Mouse (Mus musculus) embryonic facial prominence, embryonic 11.5 days (tissue): ENCODE measurements around the gene Asxl1. TPM values are rescaled to one million over a fixed set of nuclear protein-coding genes. Genes with fewer than 3 reads are reported as not detected.
A peak's percentile ranks its signal among the peaks of the same experiment; 100 is the strongest.

Experiments used
- ATAC-seq: fragments of 200-750 bp; cut with Nextera tagmentation; replicated peaks from 2 replicates; pipeline ENCODE4 v1.8.0; 2017; ENCODE audit warnings: low read depth; ENCODE audit not compliant: insufficient number of reproducible peaks, low FRiP score, low TSS enrichment
- DNase-seq: peaks from one replicate; pipeline ENCODE4 v3.0.0-alpha.2; 2015; ENCODE audit warnings: low spot score
- H3K27ac ChIP-seq: fragments of 300-500 bp; sonication (generic); replicated peaks from 2 replicates; pipeline ENCODE4 v1.5.1; 2014; ENCODE audit warnings: mild to moderate bottlenecking, low read depth, low read length, control low read depth
- H3K27me3 ChIP-seq: fragments of 300-500 bp; sonication (generic); 2 replicates; pipeline ENCODE4 v1.6.1; 2014; ENCODE audit warnings: mild to moderate bottlenecking, low read length, moderate library complexity, mixed read lengths; ENCODE audit not compliant: control insufficient read depth, insufficient read depth
- H3K36me3 ChIP-seq: fragments of 300-500 bp; sonication (generic); replicated peaks from 2 replicates; pipeline ENCODE4 v1.6.1; 2014; ENCODE audit warnings: low read depth, mild to moderate bottlenecking, low read length, moderate library complexity, mixed read lengths; ENCODE audit not compliant: control insufficient read depth, insufficient read depth
- H3K4me1 ChIP-seq: fragments of 300-500 bp; sonication (generic); 2 replicates; pipeline ENCODE4 v1.6.1; 2014; ENCODE audit warnings: low read length, mixed read lengths; ENCODE audit not compliant: control insufficient read depth, insufficient read depth
- H3K4me2 ChIP-seq: fragments of 300-500 bp; sonication (generic); 2 replicates; pipeline ENCODE4 v1.6.1; 2014; ENCODE audit warnings: low read depth, mild to moderate bottlenecking, control low read depth, low read length, moderate library complexity
- H3K4me3 ChIP-seq: fragments of 300-500 bp; sonication (generic); 2 replicates; pipeline ENCODE4 v1.5.1; 2014; ENCODE audit warnings: low read depth, low read length, control low read depth
- H3K9ac ChIP-seq: fragments of 300-500 bp; sonication (generic); replicated peaks from 2 replicates; pipeline ENCODE4 v1.6.1; 2014; ENCODE audit warnings: mild to moderate bottlenecking, control low read depth, low read length
- H3K9me3 ChIP-seq: fragments of 300-500 bp; sonication (generic); replicated peaks from 2 replicates; pipeline ENCODE4 v1.6.1; 2016; ENCODE audit warnings: mild to moderate bottlenecking, low read length, inconsistent platforms, mixed read lengths; ENCODE audit not compliant: control insufficient read depth
- WGBS: fragments of 180-500 bp; shearing (Covaris S2); extraction: QIAGEN DNeasy Blood & Tissue Kit; methylation state at CpG from one replicate; pipeline ENCODE4 v1.1.7; 2014; 5-methylcytosine and 5-hydroxymethylcytosine counted together
- polyA plus RNA-seq: library from polyadenylated mRNA; unstranded; fragments of >200 nt; fragmentation: Nextera tagmentation; extraction: Ambion mirVana; gene quantifications from 2 replicates; pipeline ENCODE4 v1.2.1, GENCODE M21; 2014

The Asxl1 gene
- polyA plus RNA-seq, 1 experiment from 2014 or later, result 21.0 TPM

DNA sequence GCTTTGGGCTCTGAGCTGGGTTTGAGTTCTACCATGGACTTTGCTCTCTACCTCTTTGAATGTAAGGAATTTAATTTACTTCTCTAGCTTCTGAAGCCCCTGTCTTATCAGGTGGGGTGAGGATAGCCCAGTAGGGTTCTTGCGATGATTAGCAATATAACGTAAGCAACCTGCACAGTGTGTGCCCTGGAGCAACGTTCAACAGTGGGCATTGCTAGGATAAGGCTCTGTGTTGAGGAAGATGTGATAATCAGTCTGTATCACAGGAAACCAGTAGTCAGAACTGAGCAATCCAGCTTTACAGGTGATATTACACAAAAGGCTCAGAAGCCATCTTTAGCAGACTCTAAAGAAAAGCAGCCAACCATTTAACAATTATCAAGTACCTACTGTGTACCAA, 11.3 kb upstream of the Asxl1 start:
- Histone ChIP-seq H3K27ac (no peak overlapping the region), H3K36me3 (no peaks in the 10 kb centered on the region), H3K4me2 (no peak overlapping the region), H3K9me3 (no peaks in the 10 kb centered on the region), H3K9ac (no peak overlapping the region), H3K4me3 (no peak overlapping the region), H3K4me1 (no peaks in the 10 kb centered on the region), H3K27me3 (no peaks in the 10 kb centered on the region)
- no peak for ATAC-seq
- WGBS, result 93% methylated on average over 3 of the region's 3 CpGs
- DNase-seq, result no peak

DNA sequence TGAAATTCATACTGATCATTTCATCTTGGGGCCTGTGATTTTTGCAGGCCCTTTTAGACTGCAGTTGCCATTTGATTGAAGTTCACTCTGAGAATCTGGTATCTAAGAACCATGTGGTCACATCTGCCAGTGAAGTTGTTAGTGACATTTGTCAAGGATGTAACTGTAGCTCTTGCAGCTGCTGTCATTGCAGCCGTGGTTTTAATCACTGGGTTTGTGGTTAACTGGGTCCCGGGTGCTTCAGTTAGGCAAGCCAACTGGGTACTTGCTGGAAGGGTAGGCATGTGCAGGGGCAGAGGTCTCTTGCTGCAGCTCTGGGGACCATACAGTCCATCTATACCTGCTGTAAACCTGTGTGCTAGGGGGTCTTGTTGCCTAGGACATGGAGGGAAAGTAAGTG, 9.5 kb upstream of the Asxl1 start:
- no peak for ATAC-seq
- WGBS, result 60% methylated on average over 2 of the region's 2 CpGs
- no peak for DNase-seq

DNA sequence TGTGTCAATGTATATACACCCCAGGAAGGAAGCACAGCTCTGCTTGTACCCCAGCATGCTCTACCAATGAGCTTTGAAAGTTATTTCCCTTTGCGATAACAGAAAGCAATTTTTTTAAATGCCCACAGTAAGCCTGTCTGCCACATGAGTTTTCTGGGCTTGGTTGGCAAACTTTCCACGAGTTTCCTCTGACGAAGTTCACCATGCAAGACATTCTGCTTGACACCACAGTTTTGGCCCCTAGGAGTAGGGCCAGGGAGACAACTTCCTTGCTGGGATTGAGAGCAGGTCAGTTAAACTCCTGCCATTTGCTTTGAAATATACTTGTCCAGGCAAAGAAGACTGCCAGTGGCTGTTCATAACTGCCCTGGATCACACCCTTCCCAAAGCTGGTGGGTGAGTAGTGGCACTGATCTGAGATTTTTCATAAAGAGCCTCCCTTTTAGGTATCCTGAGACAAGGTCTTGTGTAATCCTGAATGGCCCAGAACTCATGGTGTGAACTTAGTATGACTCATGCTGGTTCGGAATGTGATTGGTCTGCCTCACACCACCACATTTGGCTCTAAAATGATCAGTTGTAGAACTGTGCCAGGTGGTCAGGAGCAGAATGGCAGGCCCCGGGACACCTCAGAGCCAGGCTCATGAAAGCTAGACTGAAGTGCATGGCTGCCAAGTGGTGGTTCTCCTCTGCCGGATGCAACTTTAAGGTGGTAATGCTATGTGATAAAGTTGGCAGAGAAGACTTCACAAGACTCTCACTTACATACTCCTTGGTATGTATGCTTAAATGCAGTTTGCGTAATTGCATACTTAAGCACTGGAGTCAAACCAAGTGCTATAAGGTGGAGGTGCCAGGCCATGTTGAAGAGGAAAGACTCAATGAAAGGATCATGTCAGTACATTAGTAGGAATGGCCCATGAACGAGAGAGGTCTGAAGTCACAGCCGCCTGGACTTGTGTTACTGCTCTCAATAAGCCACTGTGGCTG, 7.0 kb upstream of the Asxl1 start:
- Histone ChIP-seq H3K27me3 (no peaks in the 10 kb centered on the region), H3K4me2 (no peak overlapping the region), H3K36me3 (no peaks in the 10 kb centered on the region), H3K9ac (no peak overlapping the region), H3K9me3 (no peaks in the 10 kb centered on the region), H3K27ac (no peak overlapping the region), H3K4me1 (no peaks in the 10 kb centered on the region), H3K4me3 (no peak overlapping the region)
- 88% methylated on average over 9 of the region's 9 CpGs for WGBS
- no peak for ATAC-seq
- DNase-seq, result no peak

More for the DNA sequence above, 9.5 kb upstream of the Asxl1 start:
- no peak overlapping the region for H3K4me3 ChIP-seq
- H3K27ac ChIP-seq, result no peak overlapping the region
- no peaks in the 10 kb centered on the region for H3K9me3 ChIP-seq
- H3K9ac ChIP-seq, result no peak overlapping the region
- H3K27me3 ChIP-seq, result no peaks in the 10 kb centered on the region
- H3K4me2 ChIP-seq, result no peak overlapping the region
- H3K36me3 ChIP-seq, result no peaks in the 10 kb centered on the region
- no peaks in the 10 kb centered on the region for H3K4me1 ChIP-seq

DNA sequence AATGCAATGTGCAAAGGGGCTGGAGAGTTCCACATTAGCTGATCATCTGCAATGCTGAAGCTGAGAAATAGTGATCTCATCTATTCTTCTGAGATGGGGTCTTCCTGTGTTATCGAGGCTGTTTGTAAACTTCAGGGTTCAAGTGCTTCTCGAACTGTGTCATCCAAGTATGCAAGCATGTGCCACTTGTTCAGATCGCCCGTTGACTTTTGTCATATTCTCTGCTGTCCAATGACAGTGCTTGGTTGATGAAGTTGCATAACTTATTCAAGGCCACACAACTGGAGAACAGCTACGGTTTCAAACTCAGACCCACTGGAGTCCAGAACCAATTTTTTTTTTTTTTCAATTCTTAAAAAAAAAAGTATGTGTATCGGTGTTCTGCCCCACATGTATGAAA, 3.5 kb upstream of the Asxl1 start:
- no peak overlapping the region for H3K4me3 ChIP-seq
- H3K27me3 ChIP-seq, result no peaks in the 10 kb centered on the region
- no peaks in the 10 kb centered on the region for H3K4me1 ChIP-seq
- no peaks in the 10 kb centered on the region for H3K9me3 ChIP-seq
- no peak for ATAC-seq
- no peak for DNase-seq
- no peak overlapping the region for H3K27ac ChIP-seq
- WGBS, result 91% methylated on average over 6 of the region's 6 CpGs
- H3K9ac ChIP-seq, result no peak overlapping the region
- H3K4me2 ChIP-seq, result no peak overlapping the region
- no peaks in the 10 kb centered on the region for H3K36me3 ChIP-seq

DNA sequence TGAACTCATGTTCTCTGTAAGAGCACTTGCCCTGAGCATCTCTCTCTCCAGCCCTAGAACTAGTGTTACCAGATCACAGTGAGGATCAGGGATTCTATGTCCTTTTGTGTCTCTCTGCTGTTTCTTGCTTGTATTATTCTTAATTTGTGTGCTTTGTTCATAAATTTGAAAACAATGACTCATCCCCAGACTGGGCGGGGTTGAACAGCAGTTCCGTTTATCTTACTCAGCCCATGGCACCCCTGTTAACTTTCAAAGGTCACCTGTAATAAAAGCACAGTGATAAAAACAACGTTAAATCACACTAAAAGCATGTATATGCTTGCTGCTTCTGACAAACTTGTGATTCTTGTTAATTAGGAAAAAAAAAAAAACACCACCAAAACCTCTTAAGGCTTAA, 3.0 kb upstream of the Asxl1 start:
- H3K27ac ChIP-seq, result no peak overlapping the region
- no peaks in the 10 kb centered on the region for H3K36me3 ChIP-seq
- no peak overlapping the region for H3K9ac ChIP-seq
- H3K27me3 ChIP-seq, result no peaks in the 10 kb centered on the region
- no peak for DNase-seq
- 86% methylated on average over 3 of the region's 3 CpGs for WGBS
- no peak for ATAC-seq
- no peaks in the 10 kb centered on the region for H3K4me1 ChIP-seq
- no peak overlapping the region for H3K4me3 ChIP-seq
- H3K4me2 ChIP-seq, result no peak overlapping the region
- H3K9me3 ChIP-seq, result no peaks in the 10 kb centered on the region

DNA sequence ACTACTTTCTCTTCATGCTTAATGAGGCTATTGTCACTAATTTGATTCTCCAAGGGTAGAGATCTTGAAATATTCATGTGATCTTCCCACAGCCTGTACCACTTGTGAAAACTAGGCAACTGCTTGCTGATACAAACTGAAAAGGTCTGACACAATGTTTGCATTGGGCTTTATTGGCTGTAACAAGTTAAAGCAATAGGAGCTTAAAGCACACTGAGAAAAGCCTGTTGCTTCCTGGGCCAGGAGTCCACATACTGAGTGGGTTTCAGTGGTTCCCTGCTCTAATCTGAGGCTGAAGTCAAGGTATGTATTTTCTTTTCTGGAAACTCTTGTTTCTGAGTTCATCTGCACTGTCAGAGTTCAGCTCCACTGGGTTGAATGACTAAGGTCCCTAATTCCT, 2.4 kb upstream of the Asxl1 start:
- Histone ChIP-seq H3K4me1 (no peaks in the 10 kb centered on the region), H3K9ac (no peak overlapping the region), H3K36me3 (no peaks in the 10 kb centered on the region), H3K4me2 (no peak overlapping the region), H3K27ac (no peak overlapping the region), H3K9me3 (no peaks in the 10 kb centered on the region), H3K27me3 (no peaks in the 10 kb centered on the region), H3K4me3 (no peak overlapping the region)
- ATAC-seq (no peak), DNase-seq (no peak)

DNA sequence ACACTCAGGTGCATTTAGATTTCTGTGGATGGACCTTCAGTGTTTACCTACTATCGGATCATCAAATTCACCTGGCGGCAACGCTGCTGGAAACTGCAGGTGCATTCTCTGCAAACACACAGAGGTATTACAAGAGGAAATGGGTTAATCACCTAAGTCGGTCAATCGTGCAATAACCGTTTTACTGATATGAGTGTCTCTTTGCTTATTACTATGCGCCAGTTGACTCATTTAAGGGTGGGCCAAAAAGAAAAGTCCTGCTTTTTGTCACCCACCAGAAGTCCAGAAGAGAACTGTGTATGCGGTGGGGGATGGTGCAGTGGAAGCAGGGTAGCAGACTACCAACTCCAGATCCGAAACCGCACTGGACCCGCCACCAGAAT, 567 bp upstream of the Asxl1 start:
- H3K27ac ChIP-seq, result peak overlapping the region; percentile 98; the same call in 1 of the 2 replicates
- peak overlapping the region; percentile 98 for H3K9ac ChIP-seq
- no peaks in the 10 kb centered on the region for H3K9me3 ChIP-seq
- 7% methylated on average over 11 of the region's 11 CpGs for WGBS
- no peak for ATAC-seq
- H3K4me3 ChIP-seq, result peak overlapping the region; percentile 81
- H3K4me1 ChIP-seq, result 0 out of 2 replicates have a peak, but pooled peaks cover 1% of the 10 kb centered on the region
- no peaks in the 10 kb centered on the region for H3K36me3 ChIP-seq
- peak overlapping the region; percentile 49 for H3K4me2 ChIP-seq
- no peak for DNase-seq
- H3K27me3 ChIP-seq, result no peaks in the 10 kb centered on the region
